Mouse (Mus musculus) limb, embryonic 10.5 days (tissue): ENCODE results near the gene Fam131b. TPM values are rescaled to one million over a fixed set of nuclear protein-coding genes. Genes with fewer than 3 reads are reported as not detected.

ENCODE experiments used
- DNase-seq: peaks from one replicate; pipeline ENCODE4 v3.0.0-alpha.2; 2017; ENCODE audit warnings: low spot score
- H3K27ac ChIP-seq: fragments of 300-500 bp; sonication (generic); 2 replicates; pipeline ENCODE4 v1.5.1; 2016; ENCODE audit warnings: mild to moderate bottlenecking
- H3K27me3 ChIP-seq: fragments of 300-500 bp; sonication (generic); 2 replicates; pipeline ENCODE4 v1.6.1; 2016; ENCODE audit warnings: low read depth, mild to moderate bottlenecking; ENCODE audit not compliant: poor library complexity, severe bottlenecking
- H3K36me3 ChIP-seq: fragments of 300-500 bp; sonication (generic); 2 replicates; pipeline ENCODE4 v1.6.1; 2016; ENCODE audit warnings: mild to moderate bottlenecking, moderate library complexity
- H3K4me1 ChIP-seq: fragments of 300-500 bp; sonication (generic); 2 replicates; pipeline ENCODE4 v1.6.1; 2016
- H3K4me3 ChIP-seq: fragments of 300-500 bp; sonication (generic); 2 replicates; pipeline ENCODE4 v1.5.1; 2016; ENCODE audit warnings: mild to moderate bottlenecking, moderate library complexity
- H3K9me3 ChIP-seq: fragments of 300-500 bp; sonication (generic); replicated peaks from 2 replicates; pipeline ENCODE4 v1.6.1; 2016; ENCODE audit warnings: mild to moderate bottlenecking
- WGBS: fragments of 180-500 bp; shearing (Covaris S2); methylation state at CpG from one replicate; pipeline ENCODE4 v1.1.7; 2016; 5-methylcytosine and 5-hydroxymethylcytosine counted together
- polyA plus RNA-seq: library from polyadenylated mRNA; unstranded; fragments of >200 nt; fragmentation: Nextera tagmentation; extraction: Ambion mirVana; gene quantifications from 2 replicates; pipeline ENCODE4 v1.2.1, GENCODE M21; 2016

Gene Fam131b
- polyA plus RNA-seq, 1 experiment from 2014 or later = 0.65 TPM

DNA sequence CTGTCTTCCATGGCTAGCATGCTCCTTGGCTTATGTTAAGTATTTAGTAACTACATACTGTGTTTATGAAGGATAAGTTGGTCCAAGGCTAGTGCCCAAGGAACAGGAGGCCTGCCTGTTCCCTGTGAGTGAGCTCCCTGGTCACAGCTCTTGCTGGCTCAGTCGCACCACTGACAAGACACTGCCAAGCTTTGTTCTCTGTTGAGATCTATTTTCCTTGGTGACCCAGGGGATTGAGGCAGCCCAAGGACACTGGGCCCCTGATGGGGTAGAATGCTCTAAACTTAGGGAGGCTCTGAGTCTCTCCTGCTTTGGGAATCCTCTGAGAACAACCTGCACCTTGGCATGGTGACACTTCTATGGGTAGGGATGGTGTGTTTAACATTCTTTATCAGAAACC lies 37.6 kb upstream of the Fam131b start:
- WGBS = 81% methylated on average over 1 of the region's 1 CpGs
- no peak for DNase-seq
- H3K27ac ChIP-seq = no peak overlapping the region
- H3K4me3 ChIP-seq = no peak overlapping the region
- H3K27me3 ChIP-seq = no peaks in the 10 kb centered on the region
- no peaks in the 10 kb centered on the region for H3K9me3 ChIP-seq
- H3K36me3 ChIP-seq = peaks cover 53% of the 10 kb centered on the region
- peaks cover 15% of the 10 kb centered on the region; the same call in 1 of the 2 replicates for H3K4me1 ChIP-seq

DNA sequence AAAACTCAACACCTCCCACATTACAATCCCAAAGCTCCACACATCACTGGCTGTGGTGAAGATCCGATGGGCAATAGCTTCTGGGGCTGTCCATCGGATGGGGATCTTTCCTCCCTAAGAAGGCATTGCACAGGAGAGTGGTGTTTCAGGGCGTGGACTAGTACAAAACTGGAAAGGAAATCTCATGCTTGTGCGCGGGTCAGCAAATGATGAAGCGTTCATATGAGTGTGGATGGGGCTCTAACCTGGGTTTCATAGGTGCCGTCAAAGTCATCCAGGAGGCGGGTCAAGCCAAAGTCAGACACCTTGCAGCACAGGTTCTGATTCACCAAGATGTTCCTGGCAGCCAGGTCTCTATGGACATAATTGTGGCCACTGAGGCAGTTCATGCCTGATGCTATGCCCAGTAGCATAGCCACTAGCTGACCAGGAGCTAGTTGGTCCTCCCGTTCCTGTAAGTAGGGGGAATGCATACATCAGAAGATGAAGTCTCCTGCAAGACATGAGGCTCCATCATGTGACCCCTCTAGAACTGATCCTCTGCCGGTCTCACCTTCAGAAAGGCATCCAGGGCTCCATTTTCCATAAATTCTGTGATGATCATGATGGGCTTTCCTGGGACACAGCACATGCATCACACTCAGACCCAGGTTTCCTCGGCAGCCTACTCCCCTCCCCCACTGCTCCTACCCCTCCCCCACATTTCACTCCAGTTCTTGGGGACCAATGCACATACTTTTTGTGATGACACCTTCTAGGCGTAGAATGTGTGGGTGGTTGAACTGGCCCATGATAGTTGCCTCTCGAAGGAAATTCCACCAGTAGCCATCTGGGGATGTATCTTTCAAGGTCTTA lies 36.8 kb upstream of the Fam131b start:
- no peak for DNase-seq
- H3K4me3 ChIP-seq = no peak overlapping the region
- no peaks in the 10 kb centered on the region for H3K27me3 ChIP-seq
- no peak overlapping the region for H3K27ac ChIP-seq
- peaks cover 15% of the 10 kb centered on the region; the same call in 1 of the 2 replicates for H3K4me1 ChIP-seq
- H3K9me3 ChIP-seq = no peaks in the 10 kb centered on the region
- 92% methylated on average over 13 of the region's 13 CpGs for WGBS
- peaks cover 61% of the 10 kb centered on the region for H3K36me3 ChIP-seq

DNA sequence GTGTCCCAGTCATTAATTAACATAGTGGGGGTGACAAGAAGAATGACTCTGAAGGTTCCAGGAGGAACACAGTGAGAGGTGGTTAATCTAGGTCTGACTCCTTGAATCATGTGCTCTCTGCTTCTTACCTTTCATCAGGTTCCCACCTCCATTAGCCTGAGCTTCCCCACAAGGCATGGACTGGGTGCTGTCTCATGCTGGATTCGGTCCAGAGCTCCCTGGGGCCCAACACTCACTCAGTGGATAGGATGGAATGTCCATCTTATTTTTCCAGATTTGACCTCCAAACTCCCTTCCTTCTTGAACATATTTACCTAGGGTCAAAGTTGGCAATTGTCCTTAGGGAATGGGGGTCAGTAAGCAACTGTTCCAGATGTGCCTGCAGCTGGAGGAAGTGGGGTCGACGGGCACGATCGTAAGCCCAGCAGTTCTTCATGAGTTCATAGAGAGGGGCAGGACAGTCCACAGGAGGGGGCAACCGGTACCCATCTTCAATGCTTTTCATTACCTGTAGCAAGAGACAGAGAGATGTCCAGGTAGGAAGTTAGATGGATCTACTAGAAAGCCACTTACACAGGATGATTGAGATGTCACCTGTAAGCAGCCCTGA lies 35.9 kb upstream of the Fam131b start:
- WGBS = 91% methylated on average over 6 of the region's 6 CpGs
- H3K36me3 ChIP-seq = peaks cover 70% of the 10 kb centered on the region
- no peaks in the 10 kb centered on the region for H3K9me3 ChIP-seq

DNA sequence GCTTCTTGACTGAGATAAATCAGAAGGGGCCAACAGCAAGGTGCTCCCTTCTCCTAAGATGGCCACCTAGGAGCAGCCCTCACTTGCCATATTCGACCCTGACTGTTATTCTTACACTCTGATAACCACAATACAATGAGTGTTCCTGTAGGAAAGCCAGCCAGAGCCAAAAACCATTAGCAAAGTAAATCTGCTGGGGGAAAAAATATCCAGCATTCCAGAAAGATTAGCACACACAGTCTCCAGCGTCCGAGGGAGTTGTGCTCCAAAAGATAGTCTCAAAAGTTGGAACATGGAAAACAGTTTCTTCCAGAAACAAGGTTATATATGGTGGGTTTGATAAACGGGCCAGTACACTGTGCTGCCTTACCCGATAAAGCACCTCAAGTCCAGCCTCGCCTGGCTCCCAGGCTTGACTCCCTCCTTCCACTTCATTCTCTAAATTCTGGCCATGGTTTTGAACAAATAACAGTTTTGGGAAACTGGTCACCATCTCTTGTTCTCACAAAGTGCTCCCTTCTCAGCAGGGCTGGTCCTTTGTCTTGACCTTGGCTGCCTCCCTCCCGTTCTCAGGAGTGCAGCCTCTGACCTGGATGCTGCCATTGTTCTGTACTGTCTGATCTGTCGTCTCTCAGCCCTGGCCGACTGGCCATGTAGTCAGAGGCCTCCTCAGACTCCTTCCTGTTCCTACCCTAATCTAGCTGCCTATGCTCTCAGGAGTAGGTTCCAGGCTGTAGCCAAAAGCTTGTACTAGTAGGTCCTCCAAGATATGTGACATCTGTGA lies 35.1 kb upstream of the Fam131b start:
- Histone ChIP-seq H3K4me1 (peaks cover 15% of the 10 kb centered on the region; the same call in 1 of the 2 replicates), H3K4me3 (no peak overlapping the region), H3K27me3 (no peaks in the 10 kb centered on the region), H3K9me3 (no peaks in the 10 kb centered on the region), H3K36me3 (peaks cover 74% of the 10 kb centered on the region), H3K27ac (no peak overlapping the region)
- WGBS = 86% methylated on average over 9 of the region's 9 CpGs
- DNase-seq = no peak

More for the DNA sequence above, 35.9 kb upstream of the Fam131b start:
- H3K27me3 ChIP-seq = no peaks in the 10 kb centered on the region
- H3K4me3 ChIP-seq = no peak overlapping the region
- no peak for DNase-seq
- H3K4me1 ChIP-seq = peaks cover 15% of the 10 kb centered on the region; the same call in 1 of the 2 replicates
- no peak overlapping the region for H3K27ac ChIP-seq

DNA sequence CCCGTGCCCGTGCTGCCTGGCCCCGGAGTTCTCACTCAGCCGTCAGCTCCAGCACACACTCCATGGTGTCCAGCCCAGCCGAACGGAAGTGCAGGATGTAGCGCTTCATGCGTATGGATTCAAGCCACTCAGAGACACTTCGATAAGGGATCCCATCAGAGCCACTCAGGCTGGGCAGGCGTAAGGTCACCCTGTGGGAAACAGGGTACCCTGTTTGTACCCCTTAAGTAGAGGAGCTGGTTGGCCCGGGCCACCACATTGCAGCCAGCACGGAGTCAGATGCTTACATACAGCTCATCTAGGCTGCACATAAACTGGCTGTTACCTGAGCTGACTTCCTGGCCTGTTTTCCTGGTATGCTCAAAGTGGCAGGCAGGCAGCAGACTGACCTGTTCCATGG lies 34.5 kb upstream of the Fam131b start:
- peaks cover 79% of the 10 kb centered on the region for H3K36me3 ChIP-seq
- no peaks in the 10 kb centered on the region for H3K27me3 ChIP-seq
- WGBS = 92% methylated on average over 12 of the region's 12 CpGs

DNA sequence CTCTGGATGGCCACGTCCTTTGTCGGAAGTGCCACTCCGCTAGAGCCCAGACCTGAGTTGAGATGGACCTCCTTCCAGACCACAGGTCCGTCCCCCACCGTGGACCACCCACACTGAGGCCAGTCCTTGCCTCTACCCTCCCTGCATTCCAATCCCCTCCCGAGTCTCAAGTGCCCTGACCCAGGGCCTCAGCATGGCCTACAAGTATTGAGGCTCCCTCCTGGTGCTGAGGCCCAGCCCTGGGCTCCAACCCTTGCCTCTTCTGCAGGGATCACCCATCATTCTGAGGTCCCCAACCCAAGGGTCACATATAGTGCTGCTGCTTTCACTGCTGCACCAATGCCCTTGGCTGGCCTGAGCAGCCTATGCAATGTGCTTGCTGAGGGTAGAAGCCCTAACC lies 33.5 kb upstream of the Fam131b start:
- H3K4me1 ChIP-seq = peaks cover 19% of the 10 kb centered on the region
- H3K27me3 ChIP-seq = no peaks in the 10 kb centered on the region
- no peak overlapping the region for H3K27ac ChIP-seq
- no peak overlapping the region for H3K4me3 ChIP-seq
- no peak for DNase-seq
- no peaks in the 10 kb centered on the region for H3K9me3 ChIP-seq
- peaks cover 89% of the 10 kb centered on the region for H3K36me3 ChIP-seq
- WGBS = 63% methylated on average over 6 of the region's 6 CpGs

More for the DNA sequence above, 34.5 kb upstream of the Fam131b start:
- no peak for DNase-seq
- Histone ChIP-seq H3K27ac (no peak overlapping the region), H3K9me3 (no peaks in the 10 kb centered on the region), H3K4me3 (no peak overlapping the region), H3K4me1 (peaks cover 21% of the 10 kb centered on the region)

DNA sequence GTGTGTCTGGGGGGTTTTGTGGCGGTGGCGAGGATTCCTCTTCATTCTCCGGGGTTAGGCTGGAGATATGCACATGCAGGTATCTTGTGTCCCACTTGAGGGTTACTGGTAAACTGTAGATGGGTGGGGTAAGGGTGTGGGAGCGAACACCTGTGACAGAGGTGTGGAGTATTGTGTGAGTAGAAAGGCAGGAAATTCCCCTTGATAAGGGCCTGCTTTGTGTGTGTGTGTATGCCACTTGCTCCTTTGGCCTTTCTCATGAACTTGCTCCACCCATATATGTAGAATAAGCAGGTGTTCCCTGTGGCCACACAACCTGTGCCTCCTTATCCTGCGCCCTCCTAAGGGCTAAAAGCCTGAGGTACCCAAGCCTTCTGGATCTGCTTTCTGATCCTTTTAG lies 32.5 kb upstream of the Fam131b start:
- Histone ChIP-seq H3K4me3 (no peak overlapping the region), H3K9me3 (no peaks in the 10 kb centered on the region), H3K36me3 (peaks cover 97% of the 10 kb centered on the region), H3K27ac (no peak overlapping the region), H3K4me1 (peaks cover 21% of the 10 kb centered on the region), H3K27me3 (no peaks in the 10 kb centered on the region)
- no peak for DNase-seq
- 96% methylated on average over 5 of the region's 5 CpGs for WGBS

DNA sequence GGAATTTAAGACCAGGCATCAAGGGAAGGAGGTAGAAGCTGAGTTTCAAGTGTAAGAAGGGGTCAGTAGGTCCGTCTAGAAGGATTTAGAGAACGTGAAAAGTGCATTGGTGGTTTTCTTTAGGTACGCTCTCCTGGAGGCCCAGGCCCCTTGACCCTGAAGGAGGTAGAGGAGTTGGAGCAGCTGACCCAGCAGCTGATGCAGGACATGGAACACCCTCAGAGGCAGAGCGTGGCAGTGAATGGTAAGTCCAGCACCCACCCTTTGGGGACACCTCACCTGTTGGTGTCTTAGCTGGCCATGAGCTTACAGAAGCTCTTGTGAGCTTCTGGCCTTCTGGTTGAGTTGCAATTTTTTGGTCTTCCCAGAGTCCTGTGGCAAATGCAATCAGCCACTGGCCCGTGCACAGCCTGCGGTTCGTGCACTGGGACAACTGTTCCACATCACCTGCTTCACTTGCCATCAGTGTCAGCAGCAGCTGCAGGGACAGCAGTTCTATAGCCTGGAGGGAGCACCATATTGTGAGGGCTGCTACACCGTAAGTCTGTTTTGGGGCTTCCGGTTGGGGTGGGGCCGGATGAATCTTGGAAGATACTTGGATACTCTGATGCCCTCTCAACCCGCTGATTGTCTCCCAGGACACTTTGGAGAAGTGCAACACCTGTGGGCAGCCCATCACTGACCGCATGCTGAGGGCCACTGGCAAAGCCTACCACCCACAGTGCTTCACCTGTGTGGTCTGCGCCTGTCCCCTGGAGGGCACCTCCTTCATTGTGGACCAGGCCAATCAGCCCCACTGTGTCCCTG lies 31.6 kb upstream of the Fam131b start:
- no peak for DNase-seq
- no peak overlapping the region for H3K4me3 ChIP-seq
- WGBS = 93% methylated on average over 13 of the region's 13 CpGs
- H3K27me3 ChIP-seq = no peaks in the 10 kb centered on the region
- peaks cover 98% of the 10 kb centered on the region for H3K36me3 ChIP-seq
- no peaks in the 10 kb centered on the region for H3K9me3 ChIP-seq
- peaks cover 30% of the 10 kb centered on the region for H3K4me1 ChIP-seq
- H3K27ac ChIP-seq = no peak overlapping the region

DNA sequence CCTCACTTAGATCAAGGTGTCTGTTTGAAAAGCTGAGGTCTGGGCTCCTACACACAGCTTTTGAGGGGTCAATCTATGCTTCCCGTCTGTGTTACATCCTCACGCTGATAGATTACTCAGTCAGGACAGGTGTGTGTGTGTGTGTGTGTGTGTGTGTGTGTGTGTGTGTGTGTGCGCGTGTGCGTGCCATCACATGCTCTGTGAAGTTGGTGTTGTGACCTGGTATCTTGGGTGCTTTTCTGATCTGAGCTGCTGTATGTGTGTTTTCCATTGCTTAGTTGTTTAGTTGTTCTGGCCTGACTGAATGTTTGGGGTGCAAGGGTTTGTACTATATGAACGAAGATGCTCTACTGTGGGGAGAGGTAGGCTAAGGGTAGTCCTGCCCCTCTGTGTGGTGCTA lies 30.9 kb upstream of the Fam131b start:
- Histone ChIP-seq H3K4me1 (peaks cover 35% of the 10 kb centered on the region), H3K9me3 (no peaks in the 10 kb centered on the region), H3K36me3 (peaks cover 92% of the 10 kb centered on the region), H3K27ac (no peak overlapping the region), H3K27me3 (no peaks in the 10 kb centered on the region), H3K4me3 (no peak overlapping the region)
- WGBS = 95% methylated on average over 6 of the region's 6 CpGs
- DNase-seq = no peak

DNA sequence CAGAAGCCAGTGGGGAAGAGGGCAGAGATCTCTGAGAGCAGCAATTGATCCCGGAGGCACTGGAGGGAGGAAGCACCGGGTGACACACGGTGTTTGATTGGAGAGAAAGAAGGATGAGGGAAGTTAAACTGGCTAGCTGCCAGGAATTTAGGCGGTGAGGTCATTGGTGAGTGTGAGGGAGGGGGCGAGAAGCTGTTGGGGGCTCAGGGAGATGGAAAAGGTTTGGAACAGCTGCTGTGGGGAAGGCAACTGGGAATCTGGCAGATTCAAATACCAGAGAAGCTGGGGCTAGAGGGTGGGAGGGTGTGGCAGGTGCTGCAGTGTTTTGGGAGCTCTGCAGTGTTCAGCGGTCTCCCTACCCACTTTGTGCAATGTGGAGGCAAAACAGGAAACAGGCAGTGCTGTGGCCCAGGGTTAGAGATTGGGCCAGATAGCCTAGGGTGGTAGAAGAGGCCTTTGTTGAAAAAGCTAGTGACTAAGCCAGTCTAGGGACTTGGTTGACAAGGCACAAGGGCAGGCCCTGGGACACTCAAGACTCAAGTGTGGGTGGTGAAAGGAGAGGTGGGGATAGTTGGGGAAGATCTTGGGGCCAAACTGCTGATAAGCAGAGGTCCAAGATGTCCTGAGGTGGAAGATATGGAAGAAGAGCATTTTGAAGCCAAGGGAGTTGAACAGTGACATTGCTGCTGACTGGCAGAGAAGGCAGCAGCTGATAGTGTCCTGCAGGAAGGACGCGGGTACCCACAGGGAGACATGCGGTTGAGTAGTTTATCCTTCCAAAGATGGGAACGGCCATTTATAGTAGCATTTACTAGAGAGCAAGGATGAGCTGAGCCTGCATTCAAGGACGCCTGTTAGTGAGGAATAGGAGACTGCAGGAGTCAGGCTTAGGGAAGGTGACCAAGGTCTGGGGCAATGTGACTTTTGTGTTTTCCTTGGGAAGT lies 29.9 kb upstream of the Fam131b start:
- 81% methylated on average over 11 of the region's 11 CpGs for WGBS
- peaks cover 82% of the 10 kb centered on the region for H3K36me3 ChIP-seq
- H3K4me3 ChIP-seq = no peak overlapping the region
- no peak for DNase-seq
- H3K9me3 ChIP-seq = no peaks in the 10 kb centered on the region
- peaks cover 35% of the 10 kb centered on the region for H3K4me1 ChIP-seq
- no peaks in the 10 kb centered on the region for H3K27me3 ChIP-seq
- no peak overlapping the region for H3K27ac ChIP-seq

DNA sequence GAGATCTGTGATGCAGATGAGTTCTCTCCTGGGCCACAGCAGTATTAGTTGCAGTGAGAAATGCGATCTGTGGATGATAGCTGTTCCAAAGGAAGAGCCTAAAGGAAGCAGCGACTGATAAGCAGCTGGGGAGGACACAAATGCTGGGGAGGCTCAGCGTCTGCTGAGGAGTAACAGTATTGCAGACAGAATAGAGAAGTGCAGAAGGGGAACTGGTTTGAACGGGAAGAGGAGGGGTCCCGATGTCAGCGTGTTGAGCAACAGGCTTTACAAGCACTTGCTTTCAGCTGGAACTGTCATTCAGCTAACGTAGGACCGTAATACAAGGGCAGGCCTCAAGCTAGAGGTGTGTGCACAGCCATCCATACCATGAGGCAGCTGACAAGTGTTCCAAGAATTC lies 28.7 kb upstream of the Fam131b start:
- no peak for DNase-seq
- no peak overlapping the region for H3K27ac ChIP-seq
- 87% methylated on average over 8 of the region's 8 CpGs for WGBS
- H3K36me3 ChIP-seq = peaks cover 70% of the 10 kb centered on the region
- no peaks in the 10 kb centered on the region for H3K27me3 ChIP-seq
- H3K4me3 ChIP-seq = no peak overlapping the region
- H3K9me3 ChIP-seq = no peaks in the 10 kb centered on the region
- peaks cover 44% of the 10 kb centered on the region for H3K4me1 ChIP-seq
